Mouse (Mus musculus) large intestine, adult 2 months (tissue): Measurements from ENCODE around the gene Chek2. TPM values are rescaled to one million over a fixed set of nuclear protein-coding genes. Genes with fewer than 3 reads are reported as not detected.

Source experiments
- DNase-seq: peaks from one replicate; pipeline ENCODE4 v3.0.0-alpha.2; 2012; ENCODE audit warnings: low read depth, low spot score
- WGBS: fragments of 180-500 bp; shearing (Covaris S2); methylation state at CpG from one replicate; pipeline ENCODE4 v1.1.7; 2018; 5-methylcytosine and 5-hydroxymethylcytosine counted together
- polyA plus RNA-seq: library from polyadenylated mRNA; depleted of rRNA; stranded (reverse); fragments of >200 nt; gene quantifications from 2 replicates; pipeline ENCODE4 v1.2.3, GENCODE M21; 2012; rRNA removed

The Chek2 gene
- polyA plus RNA-seq, 1 experiment = 8.2 TPM

DNA sequence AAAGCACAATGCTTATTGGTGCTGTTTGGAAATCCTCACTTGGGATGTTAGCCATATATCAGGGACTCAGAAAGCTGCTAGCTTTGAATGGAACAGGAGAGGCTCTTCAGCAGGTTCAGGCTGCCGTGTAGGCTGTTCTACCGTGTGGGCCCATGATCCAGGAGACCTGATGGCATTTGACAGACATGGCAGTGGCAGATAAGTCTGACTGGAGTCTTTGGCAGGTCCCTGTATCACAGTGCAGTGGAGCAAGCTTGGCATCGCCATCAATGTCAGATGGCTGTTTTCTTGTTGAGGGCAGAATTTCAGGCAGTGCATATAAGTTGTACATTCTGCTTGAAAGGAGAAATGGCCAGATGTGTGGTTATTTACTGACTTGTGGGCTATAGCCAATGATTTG is 50.8 kb downstream of the Chek2 start:
- DNase-seq = no peak
- 91% methylated on average over 3 of the region's 3 CpGs for WGBS

DNA sequence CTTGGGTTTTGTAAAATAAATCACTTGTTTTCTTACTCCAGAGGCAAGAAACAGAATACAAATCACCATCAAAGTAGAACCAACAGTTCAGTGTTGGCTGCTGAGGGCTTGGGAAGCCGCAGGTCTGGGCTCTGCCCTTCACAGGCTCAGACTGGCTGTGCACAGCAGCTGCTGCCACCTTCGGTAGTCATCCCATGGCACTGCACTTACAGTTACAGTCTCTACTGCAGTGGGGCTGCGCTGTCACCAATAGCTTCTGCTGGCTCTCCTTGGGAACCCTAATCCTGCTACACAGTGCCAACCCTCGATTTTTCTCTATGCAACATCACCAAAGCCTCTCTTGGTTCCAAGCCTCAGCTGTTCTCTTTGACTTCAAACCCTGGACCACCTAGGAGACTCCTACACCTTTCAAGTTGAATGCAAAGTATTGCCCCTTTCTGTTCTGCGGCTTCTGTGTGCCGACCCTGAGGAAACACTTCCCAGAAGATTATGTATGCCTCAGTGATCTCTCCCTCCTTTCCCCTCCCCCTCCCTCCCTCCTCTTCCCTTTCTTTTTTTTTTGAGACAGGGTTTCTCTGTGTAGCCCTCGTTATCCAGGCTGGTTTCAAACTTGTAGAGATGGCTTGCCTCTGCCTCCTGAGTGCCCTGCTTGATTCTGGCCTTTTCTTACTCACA is 57.5 kb downstream of the Chek2 start:
- 63% methylated on average over 7 of the region's 7 CpGs for WGBS
- no peak for DNase-seq

DNA sequence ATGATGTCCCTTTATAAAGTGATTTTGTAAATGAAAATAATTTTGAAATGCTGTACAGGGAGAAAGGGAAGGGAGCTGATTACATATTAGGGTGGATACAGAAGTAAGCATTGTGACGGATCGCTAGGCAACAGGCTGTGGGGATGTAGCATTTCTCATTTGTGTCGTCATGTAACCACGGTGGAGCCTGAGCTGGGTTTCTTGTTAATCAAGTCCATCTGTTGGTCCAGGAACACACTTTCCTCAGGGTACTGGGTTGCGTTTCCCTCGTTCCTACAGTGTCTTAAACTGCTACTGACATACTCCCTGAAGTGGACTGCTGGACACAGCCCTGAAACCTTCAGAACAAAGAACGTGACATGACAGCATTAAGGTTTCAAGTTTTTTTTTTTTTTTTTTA is 58.4 kb downstream of the Chek2 start:
- DNase-seq = no peak
- 80% methylated on average over 7 of the region's 7 CpGs for WGBS

DNA sequence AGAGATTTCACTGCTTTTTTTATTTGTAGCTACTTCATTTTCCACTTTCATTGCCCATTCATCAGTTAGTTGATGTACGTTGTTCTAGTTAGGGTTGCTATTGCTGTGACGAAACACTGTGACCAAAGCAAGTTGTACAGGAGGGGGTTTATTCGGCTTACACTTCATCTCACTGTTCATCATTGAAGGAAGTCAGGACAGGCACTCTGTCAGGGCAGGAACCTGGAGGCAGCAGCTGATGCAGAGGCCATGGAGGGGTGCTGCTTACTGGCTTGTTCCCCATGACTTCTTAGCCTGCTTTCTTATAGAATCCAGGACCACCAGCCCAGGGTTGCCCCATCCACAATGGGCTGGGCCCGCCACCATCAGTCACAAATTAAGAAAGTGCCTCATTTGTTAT is 59.0 kb downstream of the Chek2 start:
- DNase-seq = no peak
- WGBS = 87% methylated on average over 4 of the region's 4 CpGs

DNA sequence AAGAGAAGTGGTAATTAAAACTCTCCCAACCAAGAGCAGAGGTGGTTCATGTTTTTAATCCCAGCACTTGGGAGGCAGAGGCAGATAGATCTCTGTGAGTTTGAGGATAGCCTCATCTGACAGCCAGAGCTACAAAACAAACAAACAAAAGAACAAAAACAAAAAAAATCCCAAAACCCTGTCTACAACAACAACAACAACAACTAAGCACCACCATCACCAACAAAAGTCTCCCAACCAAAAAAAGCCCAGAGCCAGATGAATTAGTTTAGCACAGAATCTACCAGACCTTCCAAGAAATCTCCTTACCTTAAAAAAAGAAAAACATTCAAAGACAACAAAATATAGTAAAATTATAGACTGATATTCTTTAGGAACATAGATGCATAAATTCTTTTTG is 60.6 kb downstream of the Chek2 start:
- DNase-seq = no peak

DNA sequence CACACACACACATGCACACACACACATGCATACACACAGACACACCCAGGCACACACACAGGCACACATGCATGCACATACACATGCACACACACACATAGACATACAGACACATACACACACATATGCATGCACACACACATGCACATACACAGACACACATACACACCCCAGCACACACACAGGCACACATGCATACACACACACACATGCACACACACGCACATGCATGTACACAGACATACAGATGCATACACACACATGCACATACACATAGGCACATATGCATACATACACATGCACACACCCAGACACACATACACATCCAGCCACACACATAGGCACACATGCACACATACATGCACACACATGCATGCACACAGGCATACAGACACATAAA is 66.9 kb downstream of the Chek2 start:
- no peak for DNase-seq
- 92% methylated on average over 1 of the region's 1 CpGs for WGBS

DNA sequence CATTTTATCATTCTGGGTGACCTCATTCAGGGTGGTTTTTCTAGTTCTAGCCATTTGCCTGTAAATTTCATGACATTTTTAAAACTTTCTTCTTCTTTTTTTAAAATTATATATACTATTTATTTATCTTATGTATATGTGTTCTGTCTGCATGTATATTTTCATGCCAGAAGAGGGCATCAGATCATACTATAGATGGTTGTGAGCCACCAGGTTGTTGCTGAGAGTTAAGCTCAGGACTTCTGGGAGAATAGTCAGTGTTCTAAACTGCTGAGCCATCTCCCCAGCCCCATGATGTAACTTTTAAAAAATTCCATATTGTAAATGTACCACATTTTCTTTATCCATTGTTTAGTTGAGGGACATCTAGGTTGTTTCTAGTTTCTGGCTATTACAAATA is 69.1 kb downstream of the Chek2 start:
- no peak for DNase-seq

DNA sequence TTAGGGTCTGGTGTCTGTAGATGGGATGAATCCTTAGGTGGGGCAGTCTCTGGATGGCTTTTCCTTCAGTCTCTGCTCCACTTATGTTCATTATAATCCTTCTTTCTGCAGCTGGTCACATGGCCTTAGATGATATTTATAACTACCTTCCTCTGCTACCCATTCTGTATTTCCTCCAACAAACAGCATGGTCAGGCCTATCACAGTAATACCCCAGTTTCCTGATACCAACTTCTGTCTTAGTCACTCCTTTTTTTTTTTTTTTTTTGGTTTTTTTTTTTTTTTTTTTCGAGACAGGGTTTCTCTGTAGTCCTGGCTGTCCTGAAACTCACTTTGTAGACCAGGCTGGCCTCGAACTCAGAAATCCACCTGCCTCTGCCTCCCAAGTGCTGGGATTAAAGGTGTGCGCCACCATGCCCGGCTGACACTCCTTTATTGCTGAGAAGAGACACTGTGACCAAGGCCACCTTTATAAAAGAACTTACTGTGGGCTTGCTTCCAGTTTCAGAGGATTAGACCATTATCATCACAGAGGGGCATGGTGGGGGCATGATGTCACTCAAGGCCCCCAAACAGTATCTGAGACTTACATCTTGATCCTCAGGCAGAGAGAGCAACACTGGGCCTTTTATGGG is 70.3 kb downstream of the Chek2 start:
- no peak for DNase-seq
- 69% methylated on average over 4 of the region's 4 CpGs for WGBS

DNA sequence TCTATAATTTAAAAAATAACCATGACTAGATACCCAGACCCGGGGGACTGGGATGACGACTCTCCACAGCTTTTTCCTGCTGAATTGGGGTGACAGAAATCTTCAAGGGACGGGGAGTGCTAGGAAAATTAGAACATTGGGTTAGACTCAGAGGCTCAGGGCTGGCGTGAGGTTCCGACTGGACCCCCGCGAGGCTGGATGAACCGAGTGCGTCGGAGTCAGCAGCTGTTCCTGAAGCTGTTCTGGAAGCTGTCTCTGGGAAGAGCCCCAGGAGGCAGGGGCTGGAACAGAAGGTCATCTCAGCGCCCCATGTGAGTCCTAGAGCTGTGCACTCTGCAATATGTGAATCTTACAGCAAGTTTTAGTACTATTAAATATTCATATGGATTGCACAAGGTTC is 75.1 kb downstream of the Chek2 start:
- WGBS = 79% methylated on average over 11 of the region's 11 CpGs
- DNase-seq = no peak

DNA sequence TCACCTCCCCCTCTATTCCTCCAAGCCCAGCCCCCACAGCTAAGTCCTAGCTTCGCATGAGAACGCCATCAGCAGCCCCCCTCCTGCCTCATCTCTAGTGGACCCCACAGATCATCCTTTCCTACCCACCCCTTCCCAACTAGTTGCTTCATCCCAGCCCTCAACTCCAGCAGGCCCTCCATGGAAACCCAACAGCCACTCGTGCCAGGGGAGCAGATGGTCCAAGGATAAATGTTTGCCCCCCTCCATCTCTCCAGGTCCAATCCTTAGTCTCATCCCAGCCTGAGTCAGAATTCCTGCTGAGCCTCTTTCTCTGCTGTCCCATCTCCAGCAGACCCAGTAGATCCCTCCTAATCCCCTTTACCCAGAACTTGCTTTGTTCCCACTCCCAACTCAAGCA is 76.5 kb downstream of the Chek2 start:
- DNase-seq = no peak
- 87% methylated on average over 3 of the region's 3 CpGs for WGBS

DNA sequence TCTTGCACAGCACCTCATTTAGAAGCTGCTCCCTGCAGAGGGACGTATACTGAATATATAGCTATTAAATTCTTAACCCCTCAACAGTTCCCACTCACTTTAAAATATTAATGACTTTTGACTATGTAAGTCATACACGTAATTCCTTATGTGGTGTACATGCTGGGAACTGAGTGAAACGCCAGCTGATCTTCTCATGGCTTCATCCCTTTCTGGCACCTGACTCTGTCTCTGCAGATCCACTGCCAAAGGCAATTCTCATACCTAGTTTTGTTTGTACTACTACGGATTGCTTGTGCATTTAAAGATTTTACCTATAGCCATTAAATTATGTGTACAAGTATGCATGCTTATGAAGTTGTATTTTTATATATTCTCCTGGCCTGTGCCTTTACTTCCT is 79.8 kb downstream of the Chek2 start:
- no peak for DNase-seq

DNA sequence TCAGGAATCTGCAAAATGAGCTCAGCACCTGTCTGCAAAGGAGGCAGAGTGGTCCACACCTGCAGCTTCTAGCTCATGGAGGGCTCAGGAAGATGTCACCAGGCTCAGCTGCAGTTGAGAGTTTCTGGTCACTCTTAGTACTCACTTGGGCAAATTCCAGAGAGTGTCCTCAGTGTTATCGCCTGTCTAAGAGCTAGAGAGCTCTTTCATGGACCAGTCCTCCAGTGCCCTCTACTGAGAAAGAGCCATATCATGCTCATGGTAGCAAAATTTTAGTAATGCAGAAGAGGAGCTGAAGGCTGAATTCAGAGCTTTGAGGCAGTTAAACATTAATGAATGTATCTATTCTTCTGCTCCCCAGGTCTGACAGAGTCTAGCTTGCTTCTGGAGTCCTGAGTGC is 83.6 kb downstream of the Chek2 start:
- WGBS = 7% methylated on average over 1 of the region's 1 CpGs
- DNase-seq = no peak

More for the DNA sequence above, 79.8 kb downstream of the Chek2 start:
- 82% methylated on average over 4 of the region's 4 CpGs for WGBS

Other genes starting within 250 kb of the Chek2 start
- 58.3 and 61.3 TPM in 2 replicates for gene Noc4l, start 186.6 kb upstream of the Chek2 start, polyA plus RNA-seq
- gene Ddx51, start 186.5 kb upstream of the Chek2 start, polyA plus RNA-seq = 10.4 and 10.7 TPM in 2 replicates
- gene Ep400, start 69.3 kb upstream of the Chek2 start, polyA plus RNA-seq = 33.9 and 49.5 TPM in 2 replicates
- 36.8 and 37.9 TPM in 2 replicates for gene Pus1, start 59.3 kb upstream of the Chek2 start, polyA plus RNA-seq
- 16.6 and 21.0 TPM in 2 replicates for gene Ulk1, start 29.9 kb upstream of the Chek2 start, polyA plus RNA-seq
- gene Hscb, start 202 bp upstream of the Chek2 start, polyA plus RNA-seq = 13.1 and 14.8 TPM in 2 replicates
- gene Ttc28, start 39.8 kb downstream of the Chek2 start, polyA plus RNA-seq = 1.1 and 1.9 TPM in 2 replicates